Comparison of ENCODE assay signal across 19 mouse cellular contexts in the genomic region with DNA sequence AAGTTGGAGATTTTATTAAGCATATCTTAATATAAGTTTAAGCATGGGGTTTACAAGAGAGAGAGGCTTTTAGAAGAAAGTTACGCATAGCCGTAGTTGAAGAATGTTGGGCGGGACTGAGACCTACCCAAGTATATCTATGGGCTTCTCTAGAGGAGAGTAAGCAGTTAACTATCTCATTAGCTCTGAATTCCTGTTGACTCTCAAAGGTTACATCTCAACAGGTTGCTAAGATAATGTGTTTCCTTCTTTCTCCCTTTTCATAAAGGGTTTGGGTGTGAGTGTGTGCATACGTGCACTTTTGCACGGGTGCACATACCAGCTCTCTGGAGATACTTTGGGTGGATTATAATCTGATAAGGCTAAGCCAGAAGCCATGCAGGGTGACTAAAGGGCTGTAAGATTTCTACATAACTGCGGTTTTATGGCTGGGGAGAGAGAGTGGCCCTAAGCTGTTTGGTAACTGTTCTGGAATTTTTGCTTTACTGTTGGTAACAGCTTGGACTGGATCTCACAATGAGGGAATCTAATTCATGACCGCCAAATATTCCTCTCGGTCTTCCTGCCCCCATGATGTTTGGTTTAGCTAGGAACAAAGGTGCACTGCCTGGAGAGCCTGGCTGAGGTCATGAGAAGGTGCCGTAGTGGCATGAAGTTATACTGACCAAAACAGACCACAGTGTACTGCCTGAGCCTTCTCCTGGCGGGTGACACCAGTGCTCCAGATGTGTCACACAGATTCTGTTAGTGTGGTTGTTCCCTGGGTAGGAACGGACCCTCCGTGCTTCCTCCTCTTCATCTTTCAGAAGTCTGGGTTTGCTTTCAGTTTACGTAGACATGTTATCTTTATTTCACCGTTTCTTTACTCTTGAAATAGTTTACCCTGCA.
DNase-seq lines count a peak whose midpoint lies in the region; ATAC-seq and TF ChIP-seq lines count a peak whose summit lies in the region.
"Had no signal": no experiment of that assay in that cellular context is flagged by ENCODE, and none has a peak within 500 bp of the region (broad histone marks: within the 10 kb centered on the region; RNA-seq: fewer than 3 reads in every experiment).

No protein-coding gene starts in this region.

- peak; percentile 43 for ATAC-seq in granulocyte monocyte progenitor cell, adult 5-6 weeks (replicated peaks; ENCODE audit: poor library complexity, severe bottlenecking)
- peak; percentile 51 for ATAC-seq in liver, embryonic 16.5 days (ENCODE audit: low read depth)
- no peak for ATAC-seq in frontal cortex, adult (ENCODE audit: low TSS enrichment)
- ATAC-seq: forebrain, embryonic 13.5 days; midbrain, embryonic 16.5 days had no signal

- no peak overlapping the region for H3K4me2 ChIP-seq in liver, embryonic 16.5 days (ENCODE audit: low read depth, low read length)
- H3K4me2 ChIP-seq: embryonic facial prominence, embryonic 13.5 days; forebrain, embryonic 13.5 days; limb, embryonic 12.5 days; neural tube, embryonic 13.5 days had no signal

- TF ChIP-seq CTCF in thymus, adult 2 months (IDR thresholded peaks at IDR 0.05; ENCODE audit: borderline replicate concordance, control insufficient read depth, extremely low read depth, insufficient read depth, low read length, poor library complexity): no peak

- H3K4me3 ChIP-seq in thymus, adult 2 months (ENCODE audit: control insufficient read depth, insufficient read depth, low read length): no peak overlapping the region
- no peak overlapping the region for H3K4me3 ChIP-seq in liver, embryonic 16.5 days (ENCODE audit: low read depth, low read length)
- H3K4me3 ChIP-seq: embryonic facial prominence, embryonic 13.5 days; forebrain, embryonic 13.5 days; limb, embryonic 12.5 days; neural tube, embryonic 13.5 days had no signal

- TF ChIP-seq POLR2A in thymus, adult 2 months (IDR thresholded peaks at IDR 0.05; ENCODE audit: control insufficient read depth, extremely low read depth, insufficient read depth, low read length, poor library complexity): no peak

- no peak overlapping the region for H3K27ac ChIP-seq in thymus, adult 2 months (ENCODE audit: control insufficient read depth, insufficient read depth, low read length)
- no peak overlapping the region for H3K27ac ChIP-seq in liver, embryonic 16.5 days (ENCODE audit: low read length)
- H3K27ac ChIP-seq: embryonic facial prominence, embryonic 13.5 days; forebrain, embryonic 13.5 days; limb, embryonic 12.5 days; neural tube, embryonic 13.5 days had no signal

- no peaks in the 10 kb centered on the region for H3K36me3 ChIP-seq in thymus, adult 2 months (ENCODE audit: control insufficient read depth, insufficient read depth, low read length)
- no peaks in the 10 kb centered on the region for H3K36me3 ChIP-seq in liver, embryonic 16.5 days (ENCODE audit: control insufficient read depth, insufficient read depth)
- H3K36me3 ChIP-seq: neural tube, embryonic 13.5 days had no signal

- H3K9me3 ChIP-seq in liver, embryonic 16.5 days (replicated peaks; ENCODE audit: control insufficient read depth, low read length): no peaks in the 10 kb centered on the region
- H3K9me3 ChIP-seq: embryonic facial prominence, embryonic 13.5 days; forebrain, embryonic 13.5 days; limb, embryonic 12.5 days; neural tube, embryonic 13.5 days had no signal

- no peak overlapping the region for H3K9ac ChIP-seq in liver, embryonic 16.5 days (ENCODE audit: low read depth, low read length)
- H3K9ac ChIP-seq: embryonic facial prominence, embryonic 13.5 days; forebrain, embryonic 13.5 days; limb, embryonic 12.5 days; neural tube, embryonic 13.5 days had no signal

- peaks cover 20% of the 10 kb centered on the region for H3K4me1 ChIP-seq in thymus, adult 2 months (replicated peaks; ENCODE audit: control insufficient read depth, insufficient read depth, low read length)
- H3K4me1 ChIP-seq in liver, embryonic 16.5 days (ENCODE audit: control insufficient read depth, low read depth, low read length): peaks cover 8% of the 10 kb centered on the region; the same call in 1 of the 2 replicates
- H3K4me1 ChIP-seq: forebrain, embryonic 13.5 days; neural tube, embryonic 13.5 days had no signal

- no peaks in the 10 kb centered on the region for H3K27me3 ChIP-seq in thymus, adult 2 months (ENCODE audit: control insufficient read depth, insufficient read depth, low read length)
- no peaks in the 10 kb centered on the region for H3K27me3 ChIP-seq in liver, embryonic 16.5 days (ENCODE audit: control insufficient read depth, insufficient read depth, low read depth, low read length)
- H3K27me3 ChIP-seq: embryonic facial prominence, embryonic 13.5 days; forebrain, embryonic 13.5 days; limb, embryonic 12.5 days; neural tube, embryonic 13.5 days had no signal

- DNase-seq in thymus, postnatal 4 days: peak; percentile 21
- no peak for DNase-seq in thymus, adult 2 months
- no peak for DNase-seq in adrenal gland, adult 2 months
- no peak for DNase-seq in lung, postnatal 14 days
- no peak for DNase-seq in retina, embryonic 14.5 days (ENCODE audit: low spot score)
- DNase-seq: adrenal gland, postnatal 14 days; cerebellum, postnatal 25 days; heart, postnatal 36 days; kidney, adult 11 months; kidney, postnatal 4 days; lung, postnatal 36 days had no signal

- WGBS in thymus, adult 2 months: 45% methylated on average over 14 of the region's 14 CpGs
- 35% methylated on average over 14 of the region's 14 CpGs for WGBS in liver, embryonic 16.5 days (ENCODE audit: insufficient replicate concordance)
